Mouse (Mus musculus): Measurements from ENCODE around the gene Padi2. TPM values are rescaled to one million over a fixed set of nuclear protein-coding genes. Genes with fewer than 3 reads are reported as not detected.
A peak's percentile ranks its signal among the peaks of the same experiment; 100 is the strongest.

The Padi2 gene
- total RNA-seq, 1 experiment from 2014 or later, result 11.0 TPM

- no peak for ATAC-seq (replicated peaks in 1 of 2; ENCODE audit: insufficient read depth in 1 of 2, low FRiP score in 2 of 2, low TSS enrichment in 1 of 2, low read depth in 1 of 2, poor library complexity in 2 of 2, severe bottlenecking in 2 of 2)
Measured at GRCm38 (mm10) chr4:140878655-140879054, 27.5 kb upstream of the Padi2 start.

GRCm38 (mm10) chr4:140879116-140879515 lies 27.0 kb upstream of the Padi2 start:
- no peak for ATAC-seq (replicated peaks in 1 of 2; ENCODE audit: insufficient read depth in 1 of 2, low FRiP score in 2 of 2, low TSS enrichment in 1 of 2, low read depth in 1 of 2, poor library complexity in 2 of 2, severe bottlenecking in 2 of 2)

- ATAC-seq (replicated peaks in 1 of 2; ENCODE audit: insufficient read depth in 1 of 2, low FRiP score in 2 of 2, low TSS enrichment in 1 of 2, low read depth in 1 of 2, poor library complexity in 2 of 2, severe bottlenecking in 2 of 2), result peak; percentile 66 to 73
Measured at GRCm38 (mm10) chr4:140879739-140880138, 26.4 kb upstream of the Padi2 start.

GRCm38 (mm10) chr4:140880207-140880606 lies 25.9 kb upstream of the Padi2 start:
- ATAC-seq (replicated peaks in 1 of 2; ENCODE audit: insufficient read depth in 1 of 2, low FRiP score in 2 of 2, low TSS enrichment in 1 of 2, low read depth in 1 of 2, poor library complexity in 2 of 2, severe bottlenecking in 2 of 2), result no peak

GRCm38 (mm10) chr4:140881026-140881670 lies 25.0 kb upstream of the Padi2 start:
- no peak for ATAC-seq (replicated peaks in 1 of 2; ENCODE audit: insufficient read depth in 1 of 2, low FRiP score in 2 of 2, low TSS enrichment in 1 of 2, low read depth in 1 of 2, poor library complexity in 2 of 2, severe bottlenecking in 2 of 2)

GRCm38 (mm10) chr4:140881771-140882170 lies 24.4 kb upstream of the Padi2 start:
- ATAC-seq (replicated peaks in 1 of 2; ENCODE audit: insufficient read depth in 1 of 2, low FRiP score in 2 of 2, low TSS enrichment in 1 of 2, low read depth in 1 of 2, poor library complexity in 2 of 2, severe bottlenecking in 2 of 2), result no peak

- ATAC-seq (replicated peaks in 1 of 2; ENCODE audit: insufficient read depth in 1 of 2, low FRiP score in 2 of 2, low TSS enrichment in 1 of 2, low read depth in 1 of 2, poor library complexity in 2 of 2, severe bottlenecking in 2 of 2), result no peak
Measured at GRCm38 (mm10) chr4:140882365-140882764, 23.8 kb upstream of the Padi2 start.

- no peak for ATAC-seq (replicated peaks in 1 of 2; ENCODE audit: insufficient read depth in 1 of 2, low FRiP score in 2 of 2, low TSS enrichment in 1 of 2, low read depth in 1 of 2, poor library complexity in 2 of 2, severe bottlenecking in 2 of 2)
Measured at GRCm38 (mm10) chr4:140882981-140883380, 23.2 kb upstream of the Padi2 start.

GRCm38 (mm10) chr4:140883852-140884251 lies 22.3 kb upstream of the Padi2 start:
- no peak for ATAC-seq (replicated peaks in 1 of 2; ENCODE audit: insufficient read depth in 1 of 2, low FRiP score in 2 of 2, low TSS enrichment in 1 of 2, low read depth in 1 of 2, poor library complexity in 2 of 2, severe bottlenecking in 2 of 2)

- ATAC-seq (replicated peaks in 1 of 2; ENCODE audit: insufficient read depth in 1 of 2, low FRiP score in 2 of 2, low TSS enrichment in 1 of 2, low read depth in 1 of 2, poor library complexity in 2 of 2, severe bottlenecking in 2 of 2), result no peak
Measured at GRCm38 (mm10) chr4:140891525-140892162, 14.5 kb upstream of the Padi2 start.

- ATAC-seq (replicated peaks in 1 of 2; ENCODE audit: insufficient read depth in 1 of 2, low FRiP score in 2 of 2, low TSS enrichment in 1 of 2, low read depth in 1 of 2, poor library complexity in 2 of 2, severe bottlenecking in 2 of 2), result no peak
Measured at GRCm38 (mm10) chr4:140892163-140892530, 14.0 kb upstream of the Padi2 start.

- ATAC-seq (replicated peaks in 1 of 2; ENCODE audit: insufficient read depth in 1 of 2, low FRiP score in 2 of 2, low TSS enrichment in 1 of 2, low read depth in 1 of 2, poor library complexity in 2 of 2, severe bottlenecking in 2 of 2), result peak in 1 of 2 experiments; percentile 39; a peak in 1 of 4 replicates
Measured at GRCm38 (mm10) chr4:140904776-140905425, 1.2 kb upstream of the Padi2 start.

GRCm38 (mm10) chr4:140905426-140905871 lies 695 bp upstream of the Padi2 start:
- ATAC-seq (replicated peaks in 1 of 2; ENCODE audit: insufficient read depth in 1 of 2, low FRiP score in 2 of 2, low TSS enrichment in 1 of 2, low read depth in 1 of 2, poor library complexity in 2 of 2, severe bottlenecking in 2 of 2), result peak; percentile 50 to 54

- ATAC-seq (replicated peaks in 1 of 2; ENCODE audit: insufficient read depth in 1 of 2, low FRiP score in 2 of 2, low TSS enrichment in 1 of 2, low read depth in 1 of 2, poor library complexity in 2 of 2, severe bottlenecking in 2 of 2), result no peak
Measured at GRCm38 (mm10) chr4:140906827-140907280, 710 bp downstream of the Padi2 start.

GRCm38 (mm10) chr4:140907306-140908024 lies 1.3 kb downstream of the Padi2 start:
- ATAC-seq (replicated peaks in 1 of 2; ENCODE audit: insufficient read depth in 1 of 2, low FRiP score in 2 of 2, low TSS enrichment in 1 of 2, low read depth in 1 of 2, poor library complexity in 2 of 2, severe bottlenecking in 2 of 2), result no peak

- no peak for ATAC-seq (replicated peaks in 1 of 2; ENCODE audit: insufficient read depth in 1 of 2, low FRiP score in 2 of 2, low TSS enrichment in 1 of 2, low read depth in 1 of 2, poor library complexity in 2 of 2, severe bottlenecking in 2 of 2)
Measured at GRCm38 (mm10) chr4:140908627-140909026, 2.5 kb downstream of the Padi2 start.

- ATAC-seq (replicated peaks in 1 of 2; ENCODE audit: insufficient read depth in 1 of 2, low FRiP score in 2 of 2, low TSS enrichment in 1 of 2, low read depth in 1 of 2, poor library complexity in 2 of 2, severe bottlenecking in 2 of 2), result no peak
Measured at GRCm38 (mm10) chr4:140909536-140909935, 3.4 kb downstream of the Padi2 start.
